Mouse (Mus musculus) lung, postnatal 4 days (tissue): ENCODE measurements around the gene Mrpl51.

Experiments
- DNase-seq, 2 experiments: peaks; one replicate each; pipeline ENCODE4 v3.0.0; 2021

The Mrpl51 gene

GRCm38 (mm10) chr6:125236341-125236740, 44.7 kb downstream of the Mrpl51 start:
- no peak for DNase-seq

- DNase-seq = no peak
Observed at GRCm38 (mm10) chr6:125236782-125237181, 45.2 kb downstream of the Mrpl51 start, which contains the start of gene Cd27. Gene Cd27, minus strand, starts transcription at chr6:125237010.

- no peak for DNase-seq
Observed at GRCm38 (mm10) chr6:125237421-125237820, 45.8 kb downstream of the Mrpl51 start.

- DNase-seq = no peak
Observed at GRCm38 (mm10) chr6:125238396-125238795, 46.8 kb downstream of the Mrpl51 start.

GRCm38 (mm10) chr6:125239547-125239946, 47.9 kb downstream of the Mrpl51 start:
- DNase-seq = no peak

- DNase-seq = no peak
Observed at GRCm38 (mm10) chr6:125240617-125241016, 49.0 kb downstream of the Mrpl51 start.

GRCm38 (mm10) chr6:125241566-125241965, 50.0 kb downstream of the Mrpl51 start:
- no peak for DNase-seq

GRCm38 (mm10) chr6:125244551-125244950, 53.0 kb downstream of the Mrpl51 start:
- DNase-seq = no peak
